Mouse (Mus musculus) layer of hippocampus, adult 18-20 months (tissue): Measurements from ENCODE around the gene Upk3b. TPM values are rescaled to one million over a fixed set of nuclear protein-coding genes. Genes with fewer than 3 reads are reported as not detected.

Source experiments
- DNase-seq, 2 experiments: peaks; one replicate each; pipeline ENCODE4 v3.0.0; 2022; ENCODE audit warnings: low spot score in 2 of 2
- total RNA-seq, 2 experiments: library from RNA; stranded (reverse); gene quantifications; 2 replicates each; pipeline ENCODE4 v1.2.3; 2021

The Upk3b gene
- total RNA-seq, 2 experiments from 2014 or later: not detected

- DNase-seq: no peak
These were observed 35.2 kb downstream of the Upk3b start for GRCm38 (mm10) chr5:136073526-136073925.

- DNase-seq: no peak
These were observed 36.8 kb downstream of the Upk3b start for GRCm38 (mm10) chr5:136075076-136075475.

DNA sequence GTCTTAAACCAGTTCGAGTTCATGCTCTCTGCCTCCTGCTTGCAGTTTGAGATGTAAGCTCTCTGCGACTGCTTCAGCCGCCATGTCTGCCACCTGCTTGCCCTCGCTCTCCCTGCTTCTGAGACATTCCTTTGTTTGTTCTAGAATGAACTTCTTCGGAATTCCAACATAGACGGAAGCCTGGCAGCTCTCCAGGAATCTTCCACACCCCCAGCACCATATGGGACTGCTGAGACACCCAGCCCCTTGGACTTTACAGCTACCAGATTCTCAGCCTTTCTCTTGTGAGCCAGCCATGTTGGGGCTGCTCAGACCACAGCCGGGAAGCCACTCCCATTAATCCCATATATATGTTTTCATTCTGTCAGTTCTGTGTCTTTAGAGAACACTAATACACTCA lies 38.0 kb downstream of the Upk3b start:
- peak; percentile 17 to 44 for DNase-seq

DNA sequence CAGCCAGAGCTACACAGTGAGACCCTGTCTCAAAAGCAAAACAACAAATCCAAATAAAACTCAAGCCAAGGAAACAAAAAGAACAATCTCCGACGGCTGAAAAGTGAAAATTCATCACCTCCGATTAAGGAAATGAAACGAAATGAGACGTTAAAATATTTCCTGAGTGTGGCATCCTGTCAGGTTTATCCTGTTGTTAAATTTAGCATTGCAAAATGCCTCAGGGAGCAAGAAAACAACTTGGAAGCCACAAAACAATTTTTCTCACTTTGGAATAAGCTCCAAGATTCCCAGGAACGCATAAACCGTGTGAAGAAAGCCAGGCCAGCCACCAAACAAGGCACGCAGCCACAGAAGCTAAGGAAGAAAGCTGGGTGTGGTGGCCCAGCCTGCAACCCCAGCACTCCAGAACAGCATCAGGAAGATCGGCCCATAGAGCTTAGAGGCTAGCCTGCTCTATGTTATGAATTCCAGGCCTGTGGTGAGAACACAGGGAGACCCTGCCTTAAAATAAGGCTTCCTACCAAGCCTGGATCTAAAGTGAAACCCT lies 38.8 kb downstream of the Upk3b start:
- DNase-seq: no peak

- DNase-seq: no peak
These were observed 39.8 kb downstream of the Upk3b start for GRCm38 (mm10) chr5:136078136-136078535.

DNA sequence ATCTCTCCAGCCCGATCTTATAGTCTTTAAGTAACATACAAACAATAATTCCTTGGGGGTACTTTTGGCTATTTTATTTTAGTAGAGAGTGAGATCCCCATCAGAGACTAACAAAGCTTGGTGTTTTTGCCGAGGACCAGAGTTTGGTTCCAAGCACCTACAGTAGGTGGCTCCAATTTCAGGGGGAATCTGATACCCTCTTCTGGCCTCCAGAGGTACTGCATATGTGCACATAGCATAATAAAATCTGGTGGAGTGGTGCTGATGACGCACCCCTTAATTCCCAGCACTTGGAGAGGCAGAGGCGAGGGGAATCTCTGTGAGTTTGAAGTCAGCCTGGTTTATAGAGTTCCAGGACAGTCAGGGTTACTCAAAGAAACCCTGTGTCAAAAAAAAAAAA lies 44.0 kb downstream of the Upk3b start:
- no peak for DNase-seq

GRCm38 (mm10) chr5:136083669-136084107 lies 45.4 kb downstream of the Upk3b start, which contains the start of gene Rasa4:
Rasa4 (plus strand) TSS chr5:136083916.
- DNase-seq: peak; percentile 85 to 94

GRCm38 (mm10) chr5:136084144-136084881 lies 46.0 kb downstream of the Upk3b start:
- DNase-seq: no peak

GRCm38 (mm10) chr5:136084891-136085651 lies 46.8 kb downstream of the Upk3b start:
- DNase-seq: no peak

DNA sequence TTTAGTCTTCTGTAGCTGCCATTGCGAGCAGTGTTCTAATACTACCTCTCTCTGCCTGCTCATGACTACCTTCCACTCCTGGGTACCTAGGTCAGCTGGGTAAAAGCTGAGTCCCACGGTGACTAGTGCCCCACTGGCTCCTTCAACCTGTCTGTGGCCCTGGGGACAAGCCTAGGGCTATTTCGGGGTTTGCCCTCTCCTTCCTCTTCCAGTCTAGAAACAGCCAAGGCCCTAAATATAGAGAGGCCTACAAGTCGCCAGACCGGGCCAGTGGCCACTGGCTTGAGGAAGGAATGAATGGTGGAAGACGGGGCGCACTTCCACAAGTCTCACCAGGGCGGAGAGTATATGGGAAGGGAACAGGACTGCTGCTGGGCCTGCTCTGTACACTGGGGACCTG lies 48.0 kb downstream of the Upk3b start:
- no peak for DNase-seq

DNA sequence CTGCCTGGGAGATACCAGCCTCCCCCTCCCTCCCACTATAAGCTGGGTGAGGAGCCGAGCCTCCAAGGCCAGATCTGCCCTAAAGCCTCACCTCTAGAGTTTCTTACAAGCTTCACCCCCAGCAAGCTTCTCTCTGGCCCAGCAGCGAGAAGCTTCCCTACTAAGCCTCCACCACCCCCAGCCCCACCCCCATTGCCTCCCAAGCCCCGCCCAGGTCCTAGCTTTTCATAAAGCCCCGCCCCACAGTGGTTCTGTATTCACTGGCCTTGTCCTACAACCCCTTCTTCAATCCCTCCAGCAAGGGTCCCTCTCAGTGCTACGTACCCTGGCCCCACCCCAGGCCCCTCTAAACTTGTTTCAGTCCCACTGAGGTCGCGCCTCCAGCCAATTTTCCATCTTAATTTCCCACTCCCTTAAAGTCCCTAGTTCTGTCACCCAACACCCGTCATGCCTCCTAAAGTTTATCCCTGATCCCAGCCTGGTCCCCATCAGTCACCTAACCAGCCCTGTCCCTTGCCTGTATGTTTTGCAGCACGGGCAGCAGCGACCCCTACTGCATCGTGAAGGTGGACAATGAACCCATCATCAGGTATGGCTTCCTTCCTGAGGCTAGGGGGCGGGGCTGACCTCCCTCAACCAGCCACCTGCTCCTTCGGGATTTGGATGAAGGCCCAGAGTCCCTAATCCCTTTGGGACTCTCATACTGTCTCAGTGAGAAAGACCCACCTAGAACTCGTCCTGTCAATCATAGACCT lies 50.7 kb downstream of the Upk3b start:
- no peak for DNase-seq

- DNase-seq: no peak
These were observed 53.6 kb downstream of the Upk3b start for GRCm38 (mm10) chr5:136091927-136092326.

GRCm38 (mm10) chr5:136094249-136095010 lies 56.1 kb downstream of the Upk3b start:
- peak; percentile 28 to 47 for DNase-seq

GRCm38 (mm10) chr5:136095089-136095488 lies 56.8 kb downstream of the Upk3b start:
- no peak for DNase-seq

Other genes starting within 250 kb of the Upk3b start
- 10 to 100 TPM; 75.2 to 77.7 TPM for gene Srrm3, start 231.6 kb upstream of the Upk3b start, total RNA-seq
- gene Hspb1, start 150.6 kb upstream of the Upk3b start, total RNA-seq: 10 to 100 TPM; 16.7 to 22.4 TPM
- gene Ywhag, start 103.9 kb upstream of the Upk3b start, total RNA-seq: 1,000 to 10,000 TPM; 1,236 to 1,273 TPM
- 1 to 10 TPM; 1.1 to 1.4 TPM for gene Ssc4d, start 64.0 kb upstream of the Upk3b start, total RNA-seq
- not detected for gene Zp3, start 58.4 kb upstream of the Upk3b start, total RNA-seq
- gene Dtx2, start 43.7 kb upstream of the Upk3b start, total RNA-seq: 1 to 10 TPM; 8.8 to 9.2 TPM
- under 1 TPM in 1 of 2 experiments, not detected in 1; 0.52 TPM for gene Upk3bl, start 16.0 kb downstream of the Upk3b start, total RNA-seq
- gene Rasa4, start 45.4 kb downstream of the Upk3b start, total RNA-seq: 1 to 10 TPM; 3.3 to 3.8 TPM
- gene Polr2j, start 78.1 kb downstream of the Upk3b start, total RNA-seq: 10 to 100 TPM; 77.4 to 79.3 TPM
- 10 to 100 TPM; 14.6 to 14.9 TPM for gene Lrwd1, start 97.6 kb downstream of the Upk3b start, total RNA-seq
- 10 to 100 TPM; 11.0 to 11.4 TPM for gene Alkbh4, start 97.7 kb downstream of the Upk3b start, total RNA-seq
- gene Orai2, start 132.2 kb downstream of the Upk3b start, total RNA-seq: 100 to 1,000 TPM; 121 to 132 TPM
- 10 to 100 TPM; 38.4 to 45.9 TPM for gene Prkrip1, start 160.5 kb downstream of the Upk3b start, total RNA-seq
- gene Sh2b2, start 208.1 kb downstream of the Upk3b start, total RNA-seq: 1 to 10 TPM; 6.5 to 7.7 TPM